ENCODE assay signal across 19 mouse cellular contexts in the genomic region with DNA sequence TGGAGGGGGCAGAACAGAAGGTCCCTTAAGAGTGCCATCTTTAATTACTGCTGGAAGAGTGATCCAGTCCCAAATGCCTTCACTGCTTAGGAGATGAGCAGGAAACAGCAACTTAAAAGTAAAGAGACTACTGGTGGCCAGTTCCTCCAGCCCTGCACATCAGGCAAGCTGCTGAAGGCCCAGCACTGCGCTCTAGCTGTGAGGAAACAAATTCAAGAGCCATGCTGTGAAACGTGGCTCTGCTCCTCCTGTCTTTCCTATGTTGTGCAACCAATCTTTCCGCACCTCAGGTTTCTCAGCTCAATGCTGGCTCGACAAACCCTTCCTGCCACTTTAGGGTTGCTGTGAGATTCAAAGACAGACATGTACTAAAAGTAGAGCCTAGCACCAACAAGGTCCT.
"Had no signal": no experiment of that assay in that cellular context is flagged by ENCODE, and none has a peak within 500 bp of the region (broad histone marks: within the 10 kb centered on the region; RNA-seq: fewer than 3 reads in every experiment).

No protein-coding gene starts in this region.

- H3K36me3 ChIP-seq: liver, embryonic 15.5 days; lung, embryonic 15.5 days; midbrain, embryonic 10.5 days; midbrain, embryonic 12.5 days; neural tube, embryonic 13.5 days; neural tube, embryonic 15.5 days had no signal

- H3K27me3 ChIP-seq: liver, embryonic 15.5 days; lung, embryonic 15.5 days; midbrain, embryonic 12.5 days; neural tube, embryonic 13.5 days; neural tube, embryonic 15.5 days had no signal

- H3K4me3 ChIP-seq: liver, embryonic 15.5 days; lung, embryonic 15.5 days; midbrain, embryonic 10.5 days; midbrain, embryonic 12.5 days; myocyte; neural tube, embryonic 13.5 days; neural tube, embryonic 15.5 days had no signal

- H3K4me2 ChIP-seq: liver, embryonic 15.5 days; lung, embryonic 15.5 days; midbrain, embryonic 12.5 days; neural tube, embryonic 13.5 days; neural tube, embryonic 15.5 days had no signal

- H3K9me3 ChIP-seq: liver, embryonic 15.5 days; lung, embryonic 15.5 days; midbrain, embryonic 10.5 days; midbrain, embryonic 12.5 days; neural tube, embryonic 13.5 days; neural tube, embryonic 15.5 days had no signal

- ATAC-seq: liver, postnatal 0 days; lung, postnatal 0 days; midbrain, embryonic 16.5 days had no signal

- H3K4me1 ChIP-seq: liver, embryonic 15.5 days; lung, embryonic 15.5 days; midbrain, embryonic 10.5 days; midbrain, embryonic 12.5 days; neural tube, embryonic 13.5 days; neural tube, embryonic 15.5 days had no signal

- H3K27ac ChIP-seq: liver, embryonic 15.5 days; lung, embryonic 15.5 days; macrophage; midbrain, embryonic 10.5 days; midbrain, embryonic 12.5 days; neural tube, embryonic 13.5 days; neural tube, embryonic 15.5 days had no signal

- DNase-seq: liver, postnatal 0 days; lung, adult 2 months; lung, postnatal 14 days; lung, postnatal 36 days; midbrain, embryonic 14.5 days; right cerebral cortex, postnatal 14 days; thymus, adult 18-20 months; thymus, postnatal 14 days; thymus, postnatal 36 days had no signal

- H3K9ac ChIP-seq: liver, embryonic 15.5 days; liver, postnatal 0 days; lung, embryonic 15.5 days; midbrain, embryonic 12.5 days; neural tube, embryonic 13.5 days; neural tube, embryonic 15.5 days had no signal
